Mouse (Mus musculus) brown adipose tissue, adult 24 weeks (tissue): ENCODE measurements around the gene Sec24a. TPM values are rescaled to one million over a fixed set of nuclear protein-coding genes. Genes with fewer than 3 reads are reported as not detected.
"Not testable (repeated sequence)": the region's sequence is repeated elsewhere in the genome, so short reads cannot be mapped to it uniquely, and the experiment has no call there.

Experiments
- H3K27ac ChIP-seq: fragments of 200-500 bp; replicated peaks from 2 replicates; pipeline ENCODE4 v1.5.1; 2012; ENCODE audit warnings: low read depth, mild to moderate bottlenecking, low read length
- H3K4me1 ChIP-seq: fragments of 200-500 bp; 2 replicates; pipeline ENCODE4 v1.6.1; 2012; ENCODE audit warnings: low read length, mixed read lengths; ENCODE audit not compliant: control insufficient read depth, insufficient read depth, insufficient read length
- H3K4me3 ChIP-seq: fragments of 200-500 bp; 2 replicates; pipeline ENCODE4 v1.5.1; 2012; ENCODE audit warnings: low read depth, mild to moderate bottlenecking, low read length, moderate library complexity; ENCODE audit not compliant: insufficient read depth
- polyA plus RNA-seq: library from polyadenylated mRNA; stranded (reverse); fragments of >200 nt; gene quantifications from 2 replicates; pipeline ENCODE4 v1.2.4, GENCODE M21; 2012; ENCODE audit not compliant: missing spikeins, insufficient read depth, insufficient read length

The Sec24a gene
- polyA plus RNA-seq, 1 experiment, result 12.5 TPM

- Histone ChIP-seq H3K27ac (no peak overlapping the region), H3K4me3 (no peak overlapping the region), H3K4me1 (no peaks in the 10 kb centered on the region)
Observed at GRCm38 (mm10) chr11:51775507-51775906, 12.1 kb upstream of the Sec24a start.

- H3K27ac ChIP-seq, result 0 out of 2 replicates have a peak overlapping the region, but pooled peaks have one; percentile 2
- no peak overlapping the region for H3K4me3 ChIP-seq
- peaks cover 17% of the 10 kb centered on the region for H3K4me1 ChIP-seq
Observed at GRCm38 (mm10) chr11:51768296-51768695, 4.9 kb upstream of the Sec24a start.

GRCm38 (mm10) chr11:51767579-51768220, 4.3 kb upstream of the Sec24a start:
- no peak overlapping the region for H3K27ac ChIP-seq
- no peak overlapping the region for H3K4me3 ChIP-seq
- H3K4me1 ChIP-seq, result peaks cover 17% of the 10 kb centered on the region

GRCm38 (mm10) chr11:51764816-51765215, 1.4 kb upstream of the Sec24a start:
- H3K27ac ChIP-seq, result no peak overlapping the region
- peak overlapping the region; percentile 89 for H3K4me3 ChIP-seq
- H3K4me1 ChIP-seq, result peaks cover 17% of the 10 kb centered on the region

- Histone ChIP-seq H3K27ac (peak overlapping the region; percentile 67), H3K4me3 (peak overlapping the region; percentile 89), H3K4me1 (peaks cover 15% of the 10 kb centered on the region; the same call in 1 of the 2 replicates)
Observed at GRCm38 (mm10) chr11:51763955-51764354, 521 bp upstream of the Sec24a start.

GRCm38 (mm10) chr11:51761241-51761640, 2.2 kb downstream of the Sec24a start:
- Histone ChIP-seq H3K4me3 (no peak overlapping the region), H3K4me1 (peaks cover 10% of the 10 kb centered on the region; the same call in 1 of the 2 replicates), H3K27ac (no peak overlapping the region)

- peak overlapping the region; percentile 90 for H3K27ac ChIP-seq
- no peak overlapping the region for H3K4me3 ChIP-seq
- peaks cover 10% of the 10 kb centered on the region; the same call in 1 of the 2 replicates for H3K4me1 ChIP-seq
Observed at GRCm38 (mm10) chr11:51759941-51760657, 3.3 kb downstream of the Sec24a start.

GRCm38 (mm10) chr11:51759251-51759650, 4.2 kb downstream of the Sec24a start:
- Histone ChIP-seq H3K4me3 (no peak overlapping the region), H3K27ac (peak overlapping the region; percentile 90), H3K4me1 (peaks cover 3% of the 10 kb centered on the region; the same call in 1 of the 2 replicates)

GRCm38 (mm10) chr11:51758207-51758606, 5.2 kb downstream of the Sec24a start:
- not testable (repeated sequence) for H3K4me3 ChIP-seq, H3K4me1 ChIP-seq, H3K27ac ChIP-seq

- Histone ChIP-seq H3K27ac (0 out of 2 replicates have a peak overlapping the region, but pooled peaks have one; percentile 12), H3K4me1 (0 out of 2 replicates have a peak, but pooled peaks cover 3% of the 10 kb centered on the region), H3K4me3 (no peak overlapping the region)
Observed at GRCm38 (mm10) chr11:51757625-51758024, 5.8 kb downstream of the Sec24a start.

- 0 out of 2 replicates have a peak, but pooled peaks cover 3% of the 10 kb centered on the region for H3K4me1 ChIP-seq
- peak overlapping the region; percentile 87 for H3K4me3 ChIP-seq
- H3K27ac ChIP-seq, result peak overlapping the region; percentile 96
Observed at GRCm38 (mm10) chr11:51757023-51757422, 6.4 kb downstream of the Sec24a start.

GRCm38 (mm10) chr11:51756352-51756771, 7.1 kb downstream of the Sec24a start:
- peak overlapping the region; percentile 87 for H3K4me3 ChIP-seq
- H3K4me1 ChIP-seq, result 0 out of 2 replicates have a peak, but pooled peaks cover 3% of the 10 kb centered on the region
- peak overlapping the region; percentile 96 for H3K27ac ChIP-seq

GRCm38 (mm10) chr11:51755621-51756311, 7.7 kb downstream of the Sec24a start:
- H3K4me3 ChIP-seq, result peak overlapping the region; percentile 87
- peak overlapping the region; percentile 78 for H3K27ac ChIP-seq
- H3K4me1 ChIP-seq, result 0 out of 2 replicates have a peak, but pooled peaks cover 3% of the 10 kb centered on the region

- H3K4me1 ChIP-seq, H3K27ac ChIP-seq, H3K4me3 ChIP-seq: not testable (repeated sequence)
Observed at GRCm38 (mm10) chr11:51751623-51752225, 11.7 kb downstream of the Sec24a start.

GRCm38 (mm10) chr11:51746096-51746495, 17.3 kb downstream of the Sec24a start:
- Histone ChIP-seq H3K27ac (no peak overlapping the region), H3K4me3 (no peak overlapping the region), H3K4me1 (no peaks in the 10 kb centered on the region)
